Comparison of ENCODE assay signal across 8 mouse cellular contexts in genomic region chr9:72133772-72134245, GRCm38 (mm10). TPM values are rescaled to one million over a fixed set of nuclear protein-coding genes. Genes with fewer than 3 reads are reported as not detected.
DNase-seq lines count a peak whose midpoint lies in the region; ATAC-seq and TF ChIP-seq lines count a peak whose summit lies in the region.

No protein-coding gene starts in this region.

- no peaks in the 10 kb centered on the region for H3K9me3 ChIP-seq in embryonic facial prominence, embryonic 15.5 days (replicated peaks)
- H3K9me3 ChIP-seq in kidney, embryonic 15.5 days (replicated peaks) = no peaks in the 10 kb centered on the region

- no peak overlapping the region for H3K9ac ChIP-seq in embryonic facial prominence, embryonic 15.5 days
- H3K9ac ChIP-seq in kidney, embryonic 15.5 days = 0 out of 2 replicates have a peak overlapping the region, but pooled peaks have one; percentile 69

- H3K36me3 ChIP-seq in embryonic facial prominence, embryonic 15.5 days = no peaks in the 10 kb centered on the region
- H3K36me3 ChIP-seq in kidney, embryonic 15.5 days = no peaks in the 10 kb centered on the region
- no peaks in the 10 kb centered on the region for H3K36me3 ChIP-seq in myocyte (ENCODE audit: control insufficient read depth, insufficient read depth)

- TF ChIP-seq POLR2A in myocyte (IDR thresholded peaks at IDR 0.05; ENCODE audit: insufficient read length, low read depth) = no peak

- peak overlapping the region; percentile 95 for H3K27ac ChIP-seq in embryonic facial prominence, embryonic 15.5 days (replicated peaks)
- H3K27ac ChIP-seq in kidney, embryonic 15.5 days = peak overlapping the region; percentile 95

- ATAC-seq in embryonic facial prominence, embryonic 15.5 days (ENCODE audit: insufficient number of reproducible peaks, low FRiP score, low TSS enrichment, low read depth) = no peak
- ATAC-seq in kidney, embryonic 15.5 days (replicated peaks; ENCODE audit: low FRiP score) = no peak

- peaks cover 17% of the 10 kb centered on the region; the same call in 1 of the 2 replicates for H3K4me1 ChIP-seq in embryonic facial prominence, embryonic 15.5 days
- peaks cover 13% of the 10 kb centered on the region for H3K4me1 ChIP-seq in kidney, embryonic 15.5 days

- peak; percentile 41 for DNase-seq in left cerebral cortex, postnatal 4 days
- no peak for DNase-seq in left cerebral cortex, adult 9 months (ENCODE audit: low spot score in 2 of 2)
- no peak for DNase-seq in layer of hippocampus, postnatal 25 days (ENCODE audit: extremely low spot score in 1 of 2, low spot score in 1 of 2)
- DNase-seq in spleen, adult 12 weeks (ENCODE audit: low spot score) = no peak
- DNase-seq in ovary, postnatal 10 days (ENCODE audit: low spot score) = no peak

- no peaks in the 10 kb centered on the region for H3K79me2 ChIP-seq in myocyte (ENCODE audit: control insufficient read depth, insufficient read depth)

- peak overlapping the region; percentile 79 for H3K4me2 ChIP-seq in embryonic facial prominence, embryonic 15.5 days (replicated peaks)
- H3K4me2 ChIP-seq in kidney, embryonic 15.5 days = peak overlapping the region; percentile 87
- peak overlapping the region; percentile 91 for H3K4me2 ChIP-seq in myocyte (ENCODE audit: low read depth)

- intact Hi-C loops in left cerebral cortex, postnatal 4 days (cut with DNase I) = no loop called here

- H3K4me3 ChIP-seq in embryonic facial prominence, embryonic 15.5 days (replicated peaks) = peak overlapping the region; percentile 66
- H3K4me3 ChIP-seq in kidney, embryonic 15.5 days (replicated peaks) = peak overlapping the region; percentile 62
- peak overlapping the region; percentile 35 for H3K4me3 ChIP-seq in myocyte

- WGBS in embryonic facial prominence, embryonic 15.5 days = 39% methylated on average over 4 of the region's 4 CpGs
- 51% methylated on average over 4 of the region's 4 CpGs for WGBS in kidney, embryonic 15.5 days

- no peak overlapping the region for H3ac ChIP-seq in myocyte (ENCODE audit: control insufficient read depth, insufficient read length)

- no peaks in the 10 kb centered on the region for H3K27me3 ChIP-seq in embryonic facial prominence, embryonic 15.5 days
- no peaks in the 10 kb centered on the region for H3K27me3 ChIP-seq in kidney, embryonic 15.5 days
- no peaks in the 10 kb centered on the region for H3K27me3 ChIP-seq in myocyte (ENCODE audit: control insufficient read depth, insufficient read depth, insufficient read length)

TF ChIP-seq in myocyte, 11 proteins besides CTCF, POLR2A, EP300 and RAD21:
- no peak for TF ChIP-seq CEBPB (IDR thresholded peaks at IDR 0.05; ENCODE audit: insufficient read depth, poor library complexity, severe bottlenecking)
- no peak for TF ChIP-seq TCF3 (IDR thresholded peaks at IDR 0.05; ENCODE audit: insufficient read length, low read depth)
- no peak for TF ChIP-seq POLR2AphosphoS2 (IDR thresholded peaks at IDR 0.05; ENCODE audit: insufficient read length, low read depth)
- TF ChIP-seq MYOD1 (IDR thresholded peaks at IDR 0.05; ENCODE audit: control insufficient read depth in 1 of 3, insufficient read length in 2 of 3, low read depth in 2 of 3) = no peak
- no peak for TF ChIP-seq MAX (IDR thresholded peaks at IDR 0.05; ENCODE audit: low read depth)
- TF ChIP-seq SRF (IDR thresholded peaks at IDR 0.05; ENCODE audit: control insufficient read depth, insufficient read length, low read depth) = no peak
- TF ChIP-seq MYOG (IDR thresholded peaks at IDR 0.05; ENCODE audit: control insufficient read depth in 1 of 3, insufficient read depth in 1 of 3, insufficient read length in 2 of 3, low read depth in 2 of 3) = no peak
- no peak for TF ChIP-seq E2F4 (IDR thresholded peaks at IDR 0.05; ENCODE audit: insufficient read depth)
- no peak for TF ChIP-seq REST (IDR thresholded peaks at IDR 0.05; ENCODE audit: insufficient read depth, insufficient read length)
- no peak for TF ChIP-seq TCF12 (IDR thresholded peaks at IDR 0.05; ENCODE audit: insufficient read depth, poor library complexity, severe bottlenecking)
- TF ChIP-seq USF1 (IDR thresholded peaks at IDR 0.05; ENCODE audit: low read depth) = no peak

RNA-seq across cellular contexts. Expression of gene Tcf12, which starts 22.1 kb away (rescaled TPM):
- total RNA-seq in left cerebral cortex, postnatal 4 days (2021) = 10 to 100 TPM; 59.3 to 59.6 TPM
- polyA plus RNA-seq in embryonic facial prominence, embryonic 15.5 days (2015; fragmentation: Nextera tagmentation; extraction: Ambion mirVana) = 104 and 112 TPM in 2 replicates
- polyA plus RNA-seq in kidney, embryonic 15.5 days (2015; fragmentation: Nextera tagmentation; extraction: Ambion mirVana) = 69.8 and 70.0 TPM in 2 replicates
- 34.6 TPM for polyA plus RNA-seq in myocyte (2012; fragmentation: generic; extraction: Trizol)
- total RNA-seq in layer of hippocampus, postnatal 25 days (2021) = 10 to 100 TPM; 50.1 to 68.1 TPM
